Mouse (Mus musculus) ES-Bruce4 (cell line): Measurements from ENCODE around the gene Rubcn.

Experiments used
- CTCF ChIP-seq: IDR thresholded peaks from one replicate; pipeline ENCODE4 v1.8.1; 2011; ENCODE audit warnings: low read depth, low read length
- EP300 ChIP-seq: IDR thresholded peaks from 2 replicates; pipeline ENCODE4 v1.6.1; 2011; ENCODE audit warnings: low read depth, low read length; ENCODE audit not compliant: insufficient read depth
- POLR2A ChIP-seq: IDR thresholded peaks from one replicate; pipeline ENCODE4 v1.8.1; 2011; ENCODE audit warnings: low read length; ENCODE audit not compliant: insufficient read depth

GRCm38 (mm10) chr16:32815160-32815605 is 62.4 kb downstream of the Rubcn start:
- TF ChIP-seq POLR2A, result no peak
- TF ChIP-seq CTCF, result no peak
- TF ChIP-seq EP300, result peak; percentile 80
